Mouse (Mus musculus): ENCODE results near the gene Actrt2. TPM values are rescaled to one million over a fixed set of nuclear protein-coding genes. Genes with fewer than 3 reads are reported as not detected.

Gene Actrt2
- polyA plus RNA-seq, 1 experiment from 2014 or later, result not detected

DNA sequence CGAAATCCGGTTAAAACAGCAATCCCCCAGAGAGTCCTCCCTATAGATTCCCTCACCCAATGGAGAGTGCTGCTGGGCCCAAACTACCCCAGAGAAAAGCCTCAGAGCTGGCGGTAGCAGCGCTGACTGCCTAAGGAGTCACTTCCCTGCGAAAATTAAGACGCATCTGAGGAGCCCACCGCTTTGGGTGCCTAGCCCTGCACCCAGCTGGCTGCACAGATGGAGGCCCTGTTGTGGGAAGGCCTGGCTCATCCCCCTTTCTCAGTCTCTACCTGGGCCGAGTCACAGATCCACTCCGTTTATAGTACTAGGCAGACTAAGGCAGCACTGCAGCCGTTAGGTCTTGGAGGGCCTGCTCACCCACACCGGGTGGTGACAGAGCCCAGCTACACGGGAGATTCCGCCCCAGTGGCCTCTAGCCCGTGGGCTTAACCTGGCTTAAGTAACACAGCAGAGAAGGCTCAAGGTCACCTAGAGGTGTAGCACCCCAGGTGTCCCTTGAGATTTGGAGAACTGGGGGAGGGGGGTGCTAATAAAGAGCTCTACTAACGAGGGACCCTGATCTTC is 29.3 kb downstream of the Actrt2 start:
- peak; percentile 55 for DNase-seq (ENCODE audit: low spot score)

DNA sequence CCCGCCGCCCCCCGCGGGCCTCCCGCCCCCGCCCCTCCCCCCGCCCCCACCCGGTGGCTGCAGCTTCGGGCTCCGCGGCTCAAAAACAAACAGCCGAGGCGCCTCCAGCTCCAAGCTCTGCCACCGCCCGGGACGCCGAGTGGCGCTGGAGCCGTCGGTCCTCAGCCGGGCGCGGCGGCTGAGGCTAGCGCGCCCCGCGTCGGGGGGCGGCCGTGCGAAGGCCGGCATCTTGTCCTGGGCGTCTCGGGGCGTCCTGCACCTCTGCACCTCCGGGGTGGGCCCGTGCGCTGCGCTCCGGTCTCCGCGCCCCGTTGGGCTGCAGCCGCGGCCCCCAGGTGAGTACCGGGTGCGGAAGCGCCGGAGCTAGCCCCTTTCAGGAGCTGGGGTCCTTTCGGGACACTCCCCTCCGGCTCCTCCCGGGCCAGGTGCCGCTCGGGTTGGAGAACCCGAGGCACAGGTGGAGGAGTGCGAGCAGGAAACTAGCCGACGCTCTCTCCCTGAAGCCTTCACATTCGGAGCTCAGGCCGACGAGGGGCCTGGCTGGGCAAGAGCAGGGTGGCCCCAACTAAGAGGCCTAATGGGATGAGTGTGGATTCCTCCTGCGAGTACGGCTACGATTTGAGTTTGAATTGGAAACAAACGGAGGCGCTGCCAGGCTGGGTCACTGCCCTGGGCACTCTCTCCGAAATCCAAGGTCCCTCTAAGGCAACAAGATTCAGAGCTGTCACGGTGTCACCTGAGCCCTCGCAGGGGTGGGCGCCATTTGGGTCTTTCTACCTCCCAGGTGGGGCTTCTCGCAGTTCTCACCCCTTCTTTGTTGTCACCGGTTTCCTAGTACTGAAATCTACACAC is 30.0 kb downstream of the Actrt2 start:
- Histone ChIP-seq H3K36me3 (ENCODE audit: control insufficient read depth, insufficient read depth, low read length) (no peaks in the 10 kb centered on the region), H3K9me3 (ENCODE audit: control insufficient read depth, low read length) (no peaks in the 10 kb centered on the region), H3K4me1 (replicated peaks; ENCODE audit: control insufficient read depth, insufficient read depth, low read length) (peaks cover 24% of the 10 kb centered on the region), H3K9ac (ENCODE audit: low read depth, low read length) (peak overlapping the region; percentile 62), H3K27ac (ENCODE audit: low read depth, low read length) (peak overlapping the region; percentile 70), H3K4me2 (replicated peaks; ENCODE audit: low read depth, low read length) (peak overlapping the region; percentile 90), H3K27me3 (ENCODE audit: control insufficient read depth, insufficient read depth, low read length) (peaks cover 87% of the 10 kb centered on the region), H3K4me3 (ENCODE audit: low read depth, low read length) (peak overlapping the region; percentile 65)
- WGBS, result 0% methylated on average over 50 of the region's 73 CpGs
- DNase-seq (ENCODE audit: low spot score) (peak; percentile 57), ATAC-seq (ENCODE audit: low FRiP score) (no peak)

More for the DNA sequence above, 29.3 kb downstream of the Actrt2 start:
- H3K36me3 ChIP-seq (ENCODE audit: control insufficient read depth, insufficient read depth, low read length), result no peaks in the 10 kb centered on the region
- no peak for ATAC-seq (ENCODE audit: low FRiP score)
- H3K27ac ChIP-seq (ENCODE audit: low read depth, low read length), result 0 out of 2 replicates have a peak overlapping the region, but pooled peaks have one; percentile 70
- peak overlapping the region; percentile 62 for H3K9ac ChIP-seq (ENCODE audit: low read depth, low read length)
- H3K4me3 ChIP-seq (ENCODE audit: low read depth, low read length), result peak overlapping the region; percentile 65
- WGBS, result 5% methylated on average over 15 of the region's 15 CpGs
- peaks cover 24% of the 10 kb centered on the region for H3K4me1 ChIP-seq (replicated peaks; ENCODE audit: control insufficient read depth, insufficient read depth, low read length)
- peak overlapping the region; percentile 90 for H3K4me2 ChIP-seq (replicated peaks; ENCODE audit: low read depth, low read length)
- no peaks in the 10 kb centered on the region for H3K9me3 ChIP-seq (ENCODE audit: control insufficient read depth, low read length)
- peaks cover 87% of the 10 kb centered on the region for H3K27me3 ChIP-seq (ENCODE audit: control insufficient read depth, insufficient read depth, low read length)

DNA sequence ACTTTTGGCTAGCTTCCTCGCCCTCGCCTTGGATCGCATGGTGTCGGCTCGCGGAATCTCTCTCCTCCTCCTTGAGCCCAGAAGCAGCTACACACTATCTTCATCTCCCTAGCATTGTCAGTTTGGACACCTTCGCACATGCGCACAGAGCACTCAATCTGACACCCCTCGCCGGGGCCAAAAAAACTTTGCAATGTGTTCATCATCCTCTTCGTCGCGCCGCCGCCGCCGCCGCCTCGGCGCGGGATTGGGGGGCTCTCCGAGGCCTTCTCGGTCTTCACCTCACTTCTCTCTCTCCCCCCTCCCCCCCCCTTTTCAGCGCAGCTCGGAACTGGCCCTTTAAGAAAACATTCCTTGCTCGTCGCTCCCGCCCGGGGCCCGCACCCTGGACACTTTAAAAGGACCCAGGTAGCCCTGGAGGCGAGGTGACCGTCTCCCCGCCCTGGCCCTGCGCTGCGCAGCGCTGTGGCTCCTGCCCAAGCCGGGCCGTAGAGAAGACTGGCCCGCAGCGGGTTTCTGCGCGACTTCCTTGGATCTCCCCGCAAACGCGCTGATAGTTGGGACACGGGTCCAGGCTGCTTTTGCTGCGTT is 30.9 kb downstream of the Actrt2 start, which contains the start of gene Prdm16:
Prdm16 (minus strand) TSS at position 153 of the 591 bp plus-strand sequence.
- peak within 1 kb of the TSS; percentile 85 for H3K9ac ChIP-seq (ENCODE audit: low read depth, low read length)
- no peaks in the 10 kb centered on the region for H3K36me3 ChIP-seq (ENCODE audit: control insufficient read depth, insufficient read depth, low read length)
- H3K4me2 ChIP-seq (replicated peaks; ENCODE audit: low read depth, low read length), result peak within 1 kb of the TSS; percentile 90
- H3K27ac ChIP-seq (ENCODE audit: low read depth, low read length), result peak within 1 kb of the TSS; percentile 70
- under 1% methylated on average over 39 of the region's 47 CpGs for WGBS
- ATAC-seq (ENCODE audit: low FRiP score) (peak; percentile 10; the same call in 1 of the 2 replicates), DNase-seq (ENCODE audit: low spot score) (peak; percentile 81)
- peaks cover 24% of the 10 kb centered on the region for H3K4me1 ChIP-seq (replicated peaks; ENCODE audit: control insufficient read depth, insufficient read depth, low read length)
- peaks cover 86% of the 10 kb centered on the region for H3K27me3 ChIP-seq (ENCODE audit: control insufficient read depth, insufficient read depth, low read length)
- H3K4me3 ChIP-seq (ENCODE audit: low read depth, low read length), result peak within 1 kb of the TSS; percentile 65
- H3K9me3 ChIP-seq (ENCODE audit: control insufficient read depth, low read length), result no peaks in the 10 kb centered on the region

DNA sequence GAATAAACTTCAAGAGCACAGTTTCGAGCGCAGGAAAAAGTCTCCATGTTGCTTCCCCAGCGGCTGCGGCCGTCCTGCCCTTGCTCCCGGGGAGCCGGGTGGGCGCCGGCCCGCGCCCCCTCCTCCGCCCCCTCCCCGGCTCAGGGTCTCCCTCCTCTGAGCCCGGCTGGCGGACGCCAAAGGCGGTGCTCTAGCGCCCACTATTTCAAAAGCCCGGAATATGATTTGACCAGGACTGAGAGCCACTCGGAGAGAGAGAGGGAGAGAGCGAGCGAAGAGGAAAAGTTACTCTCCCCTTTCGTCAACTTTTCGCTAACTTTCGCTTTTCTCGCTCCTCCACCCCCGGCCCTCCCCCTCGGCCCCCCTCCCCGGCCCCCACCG is 31.6 kb downstream of the Actrt2 start:
- Histone ChIP-seq H3K27me3 (ENCODE audit: control insufficient read depth, insufficient read depth, low read length) (peaks cover 86% of the 10 kb centered on the region), H3K36me3 (ENCODE audit: control insufficient read depth, insufficient read depth, low read length) (no peaks in the 10 kb centered on the region), H3K9me3 (ENCODE audit: control insufficient read depth, low read length) (no peaks in the 10 kb centered on the region), H3K9ac (ENCODE audit: low read depth, low read length) (peak overlapping the region; percentile 85), H3K4me2 (replicated peaks; ENCODE audit: low read depth, low read length) (peak overlapping the region; percentile 90), H3K4me3 (ENCODE audit: low read depth, low read length) (peak overlapping the region; percentile 65), H3K27ac (ENCODE audit: low read depth, low read length) (peak overlapping the region; percentile 70), H3K4me1 (replicated peaks; ENCODE audit: control insufficient read depth, insufficient read depth, low read length) (peaks cover 21% of the 10 kb centered on the region)
- ATAC-seq (ENCODE audit: low FRiP score) (peak; percentile 78), DNase-seq (ENCODE audit: low spot score) (no peak)
- under 1% methylated on average over 28 of the region's 30 CpGs for WGBS

DNA sequence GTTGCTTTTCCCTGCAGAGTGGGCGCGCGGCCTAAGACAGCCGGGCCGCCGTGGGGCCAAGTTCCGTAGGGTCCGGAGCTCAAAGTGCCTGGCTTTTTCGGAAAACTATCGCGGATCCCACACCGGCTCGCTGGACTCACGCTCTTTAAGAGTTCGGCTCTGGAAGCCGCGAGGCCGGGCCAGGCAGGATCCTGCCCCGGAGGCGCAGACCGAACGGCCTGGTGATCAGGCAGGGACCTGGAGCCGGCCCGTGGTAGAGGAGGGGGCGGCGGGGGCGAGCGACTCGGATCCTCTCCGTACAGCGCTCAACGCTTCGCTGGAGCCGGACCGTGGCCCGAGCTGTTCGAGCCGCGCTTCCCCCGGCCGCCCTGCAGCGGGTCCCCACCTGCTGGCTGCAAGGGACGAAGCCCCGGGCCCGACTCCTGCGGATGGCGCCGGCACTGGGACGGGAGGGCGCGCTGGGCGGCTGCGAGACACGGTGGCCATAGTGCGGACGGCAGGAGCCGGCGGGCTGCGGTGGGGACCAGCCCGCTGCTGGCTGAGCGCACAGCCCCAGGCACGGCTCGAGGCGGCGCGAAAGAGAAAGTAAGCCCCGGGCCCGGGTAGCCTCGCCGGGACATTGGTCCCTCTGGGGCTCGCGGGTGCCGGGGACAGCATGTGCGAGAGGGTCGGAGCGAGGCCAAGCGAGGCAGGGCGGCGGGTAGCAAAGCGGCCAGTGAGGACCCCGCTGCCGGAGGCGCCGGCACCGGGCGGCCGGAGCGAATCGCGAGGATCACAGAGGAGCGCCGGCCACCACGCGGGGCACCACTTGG is 32.2 kb downstream of the Actrt2 start:
- Histone ChIP-seq H3K36me3 (ENCODE audit: control insufficient read depth, insufficient read depth, low read length) (no peaks in the 10 kb centered on the region), H3K4me3 (ENCODE audit: low read depth, low read length) (peak overlapping the region; percentile 65), H3K9ac (ENCODE audit: low read depth, low read length) (peak overlapping the region; percentile 85), H3K4me2 (replicated peaks; ENCODE audit: low read depth, low read length) (peak overlapping the region; percentile 90), H3K9me3 (ENCODE audit: control insufficient read depth, low read length) (no peaks in the 10 kb centered on the region), H3K27ac (ENCODE audit: low read depth, low read length) (peak overlapping the region; percentile 70), H3K27me3 (ENCODE audit: control insufficient read depth, insufficient read depth, low read length) (peaks cover 86% of the 10 kb centered on the region), H3K4me1 (replicated peaks; ENCODE audit: control insufficient read depth, insufficient read depth, low read length) (peaks cover 21% of the 10 kb centered on the region)
- peak; percentile 49 for ATAC-seq (ENCODE audit: low FRiP score)
- under 1% methylated on average over 88 of the region's 94 CpGs for WGBS
- peak; percentile 79 for DNase-seq (ENCODE audit: low spot score)

DNA sequence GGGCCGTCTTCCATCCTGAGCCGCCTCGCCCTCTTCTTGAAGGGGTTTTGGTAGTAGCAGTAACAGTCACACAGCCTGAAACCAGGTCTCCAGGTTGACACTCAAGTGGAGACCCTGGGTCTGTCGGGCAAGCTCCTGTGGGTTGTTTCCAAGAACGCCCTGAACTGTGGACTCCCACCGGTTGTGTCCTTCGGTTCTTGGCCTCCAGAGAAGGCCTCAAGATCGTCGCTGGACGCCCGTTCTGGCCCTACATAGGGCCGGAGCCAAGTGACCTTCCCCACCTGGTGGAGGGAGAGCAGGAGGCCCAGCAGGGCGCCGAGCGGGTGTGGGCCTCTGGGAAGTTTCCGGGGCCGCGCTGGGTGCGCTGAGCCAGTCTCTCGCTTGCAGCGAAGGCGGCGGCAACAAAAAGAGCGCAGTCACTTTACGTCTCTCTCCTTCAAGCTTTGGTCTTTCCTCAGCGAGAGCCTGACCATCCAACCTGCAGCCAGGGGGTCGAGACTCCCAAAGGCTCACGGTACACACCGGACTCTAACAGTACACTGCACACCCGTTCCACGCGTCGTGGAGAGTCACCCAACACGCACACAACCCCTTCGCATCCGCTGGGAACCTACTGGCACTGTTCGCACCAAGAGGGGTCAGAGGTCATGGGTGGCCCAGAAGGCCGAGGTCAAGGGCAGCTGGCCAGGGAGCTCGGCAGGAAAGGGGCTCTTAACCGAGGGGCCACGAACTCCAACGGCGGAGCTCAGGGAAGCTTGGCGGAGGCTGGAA is 33.0 kb downstream of the Actrt2 start:
- Histone ChIP-seq H3K27ac (ENCODE audit: low read depth, low read length) (peak overlapping the region; percentile 70), H3K4me1 (replicated peaks; ENCODE audit: control insufficient read depth, insufficient read depth, low read length) (peaks cover 21% of the 10 kb centered on the region), H3K4me2 (replicated peaks; ENCODE audit: low read depth, low read length) (peak overlapping the region; percentile 90), H3K4me3 (ENCODE audit: low read depth, low read length) (peak overlapping the region; percentile 65), H3K9me3 (ENCODE audit: control insufficient read depth, low read length) (no peaks in the 10 kb centered on the region), H3K27me3 (ENCODE audit: control insufficient read depth, insufficient read depth, low read length) (peaks cover 84% of the 10 kb centered on the region), H3K36me3 (ENCODE audit: control insufficient read depth, insufficient read depth, low read length) (no peaks in the 10 kb centered on the region), H3K9ac (ENCODE audit: low read depth, low read length) (peak overlapping the region; percentile 85)
- DNase-seq (ENCODE audit: low spot score) (peak; percentile 60), ATAC-seq (ENCODE audit: low FRiP score) (no peak)
- WGBS, result 5% methylated on average over 44 of the region's 44 CpGs

DNA sequence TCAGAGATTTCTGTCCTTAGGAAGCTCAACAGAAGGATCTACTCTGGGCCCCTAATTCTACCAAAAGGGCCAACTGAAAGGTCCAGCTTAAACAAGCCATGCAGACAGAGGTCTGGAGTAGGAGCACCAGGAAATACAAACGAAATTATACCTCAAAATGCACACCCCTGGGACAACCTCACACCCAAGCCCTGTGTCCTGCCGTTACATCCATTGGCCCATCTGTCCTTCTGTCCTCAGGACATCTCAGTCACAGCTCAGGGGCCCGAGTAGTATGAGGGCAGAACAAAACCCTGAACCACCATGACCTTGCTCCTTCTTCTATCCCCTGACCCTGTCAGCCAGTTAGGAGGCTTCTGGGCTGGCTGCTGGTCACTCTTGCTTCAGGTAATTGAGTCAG is 33.7 kb downstream of the Actrt2 start:
- ATAC-seq (ENCODE audit: low FRiP score) (no peak), DNase-seq (ENCODE audit: low spot score) (peak; percentile 46)
- Histone ChIP-seq H3K27me3 (ENCODE audit: control insufficient read depth, insufficient read depth, low read length) (peaks cover 81% of the 10 kb centered on the region), H3K4me3 (ENCODE audit: low read depth, low read length) (peak overlapping the region; percentile 65), H3K36me3 (ENCODE audit: control insufficient read depth, insufficient read depth, low read length) (no peaks in the 10 kb centered on the region), H3K4me1 (replicated peaks; ENCODE audit: control insufficient read depth, insufficient read depth, low read length) (peaks cover 21% of the 10 kb centered on the region), H3K9ac (ENCODE audit: low read depth, low read length) (peak overlapping the region; percentile 85), H3K9me3 (ENCODE audit: control insufficient read depth, low read length) (no peaks in the 10 kb centered on the region), H3K4me2 (replicated peaks; ENCODE audit: low read depth, low read length) (peak overlapping the region; percentile 90), H3K27ac (ENCODE audit: low read depth, low read length) (no peak overlapping the region)
- 24% methylated on average over 3 of the region's 3 CpGs for WGBS

All from hindbrain, embryonic 11.5 days (tissue).